ENCODE assay signal across 21 mouse cellular contexts in genomic region chr2:64522233-64522632, GRCm38 (mm10).
DNase-seq lines count a peak whose midpoint lies in the region; ATAC-seq and TF ChIP-seq lines count a peak whose summit lies in the region.
"Had no signal": no experiment of that assay in that cellular context is flagged by ENCODE, and none has a peak within 500 bp of the region (broad histone marks: within the 10 kb centered on the region; RNA-seq: fewer than 3 reads in every experiment).

No protein-coding gene starts in this region.

- TF ChIP-seq POLR2A in lung, adult 2 months (IDR thresholded peaks at IDR 0.05; ENCODE audit: borderline replicate concordance, extremely low read depth, low read depth, low read length), result no peak

- H3K9ac ChIP-seq in forebrain, embryonic 14.5 days (ENCODE audit: low read length), result no peak overlapping the region
- no peak overlapping the region for H3K9ac ChIP-seq in hindbrain, embryonic 16.5 days (ENCODE audit: low read depth, low read length)
- H3K9ac ChIP-seq in kidney, embryonic 16.5 days (replicated peaks; ENCODE audit: low read length), result no peak overlapping the region
- H3K9ac ChIP-seq: limb, embryonic 13.5 days; liver, embryonic 12.5 days; neural tube, embryonic 13.5 days had no signal

- H3K4me1 ChIP-seq in lung, adult 2 months (ENCODE audit: control insufficient read depth, insufficient read depth, low read length), result no peaks in the 10 kb centered on the region
- H3K4me1 ChIP-seq in forebrain, embryonic 14.5 days (ENCODE audit: control insufficient read depth, insufficient read depth, low read length), result peaks cover 4% of the 10 kb centered on the region; the same call in 1 of the 2 replicates
- H3K4me1 ChIP-seq in hindbrain, embryonic 16.5 days (ENCODE audit: control insufficient read depth, insufficient read depth, low read depth, low read length), result no peaks in the 10 kb centered on the region; the same call in 1 of the 2 replicates
- H3K4me1 ChIP-seq in kidney, embryonic 16.5 days (ENCODE audit: insufficient read depth, low read length), result no peaks in the 10 kb centered on the region
- H3K4me1 ChIP-seq: limb, embryonic 13.5 days; liver, embryonic 12.5 days had no signal

- peak; percentile 32; the same call in 1 of the 2 replicates for ATAC-seq in forebrain, embryonic 14.5 days
- ATAC-seq in hindbrain, embryonic 16.5 days, result peak; percentile 63; the same call in 1 of the 2 replicates
- ATAC-seq in kidney, embryonic 16.5 days (ENCODE audit: low FRiP score, low TSS enrichment), result no peak
- ATAC-seq: liver, embryonic 12.5 days had no signal

- H3K36me3 ChIP-seq in forebrain, embryonic 14.5 days (ENCODE audit: control insufficient read depth, insufficient read depth, low read length), result no peaks in the 10 kb centered on the region
- H3K36me3 ChIP-seq in hindbrain, embryonic 16.5 days (ENCODE audit: control insufficient read depth, insufficient read depth, low read length), result no peaks in the 10 kb centered on the region
- H3K36me3 ChIP-seq in kidney, embryonic 16.5 days (ENCODE audit: insufficient read depth, low read length), result no peaks in the 10 kb centered on the region
- H3K36me3 ChIP-seq: limb, embryonic 13.5 days; liver, embryonic 12.5 days; neural tube, embryonic 13.5 days had no signal

- WGBS in lung, adult 2 months, result 67% methylated on average over 3 of the region's 3 CpGs
- 42% methylated on average over 3 of the region's 3 CpGs for WGBS in forebrain, embryonic 14.5 days
- 45% methylated on average over 3 of the region's 3 CpGs for WGBS in hindbrain, embryonic 16.5 days
- 72% methylated on average over 3 of the region's 3 CpGs for WGBS in kidney, embryonic 16.5 days

- TF ChIP-seq CTCF in lung, adult 2 months (IDR thresholded peaks at IDR 0.05; ENCODE audit: insufficient read depth, low read length), result no peak

- no peaks in the 10 kb centered on the region for H3K27me3 ChIP-seq in forebrain, embryonic 14.5 days (replicated peaks; ENCODE audit: control insufficient read depth, insufficient read depth, low read length)
- H3K27me3 ChIP-seq in hindbrain, embryonic 16.5 days (replicated peaks; ENCODE audit: control insufficient read depth, insufficient read depth, low read length), result no peaks in the 10 kb centered on the region
- no peaks in the 10 kb centered on the region for H3K27me3 ChIP-seq in kidney, embryonic 16.5 days (ENCODE audit: insufficient read depth, low read length)
- H3K27me3 ChIP-seq: limb, embryonic 13.5 days; liver, embryonic 12.5 days; neural tube, embryonic 13.5 days had no signal

- no peak overlapping the region for H3K4me3 ChIP-seq in lung, adult 2 months (replicated peaks; ENCODE audit: extremely low read depth, low read depth, low read length)
- H3K4me3 ChIP-seq in forebrain, embryonic 14.5 days (ENCODE audit: low read depth, low read length), result no peak overlapping the region
- no peak overlapping the region for H3K4me3 ChIP-seq in hindbrain, embryonic 16.5 days (ENCODE audit: low read length)
- H3K4me3 ChIP-seq in kidney, embryonic 16.5 days (ENCODE audit: low read length), result no peak overlapping the region
- H3K4me3 ChIP-seq: heart, adult 2 months; limb, embryonic 13.5 days; liver, embryonic 12.5 days; neural tube, embryonic 13.5 days had no signal

- no peak overlapping the region for H3K27ac ChIP-seq in forebrain, embryonic 14.5 days (ENCODE audit: low read depth, low read length)
- H3K27ac ChIP-seq in hindbrain, embryonic 16.5 days (ENCODE audit: low read depth, low read length), result no peak overlapping the region
- H3K27ac ChIP-seq in kidney, embryonic 16.5 days (ENCODE audit: low read length), result no peak overlapping the region
- H3K27ac ChIP-seq: heart, adult 2 months; limb, embryonic 13.5 days; liver, embryonic 12.5 days; neural tube, embryonic 13.5 days; stomach, postnatal 0 days had no signal

- no peak overlapping the region for H3K4me2 ChIP-seq in forebrain, embryonic 14.5 days (ENCODE audit: low read length)
- no peak overlapping the region for H3K4me2 ChIP-seq in hindbrain, embryonic 16.5 days (ENCODE audit: low read length)
- no peak overlapping the region for H3K4me2 ChIP-seq in kidney, embryonic 16.5 days (replicated peaks; ENCODE audit: low read depth, low read length)
- H3K4me2 ChIP-seq: limb, embryonic 13.5 days; liver, embryonic 12.5 days; neural tube, embryonic 13.5 days had no signal

- H3K9me3 ChIP-seq in forebrain, embryonic 14.5 days (replicated peaks; ENCODE audit: control insufficient read depth, low read length), result no peaks in the 10 kb centered on the region
- H3K9me3 ChIP-seq in hindbrain, embryonic 16.5 days (ENCODE audit: control insufficient read depth, low read length), result no peaks in the 10 kb centered on the region
- H3K9me3 ChIP-seq in kidney, embryonic 16.5 days (ENCODE audit: low read length), result no peaks in the 10 kb centered on the region
- H3K9me3 ChIP-seq: limb, embryonic 13.5 days; liver, embryonic 12.5 days; neural tube, embryonic 13.5 days had no signal

- DNase-seq in embryo, embryonic 10.5 days (ENCODE audit: low spot score), result peak; percentile 4
- DNase-seq in embryo, embryonic 10 days (ENCODE audit: low spot score), result no peak
- DNase-seq in lung, postnatal 10 days, result peak; percentile 3
- no peak for DNase-seq in lung, adult 2 months
- peak; percentile 10 for DNase-seq in forebrain, embryonic 14.5 days (ENCODE audit: low spot score)
- DNase-seq in right cerebral cortex, postnatal 25 days, result no peak
- DNase-seq: adrenal gland, postnatal 10 days; cerebellum, adult 9-10 months; gastrocnemius, postnatal 36 days; heart, adult 2 months; kidney, adult 2 months; kidney, postnatal 14 days; lung, adult 18-20 months; thymus, adult 2 months; thymus, postnatal 4 days had no signal

Comparison
In these comparisons a context has a peak if more than half of its experiments do, and no peak if none do; other contexts are left out.
1. DNase-seq: peak in embryo, embryonic 10.5 days (single experiment), lung, postnatal 10 days (single experiment) and forebrain, embryonic 14.5 days (single experiment); none in embryo, embryonic 10 days (single experiment), lung, adult 2 months (single experiment) and right cerebral cortex, postnatal 25 days (single experiment).